Mouse (Mus musculus): ENCODE results near the gene Podxl. TPM values are rescaled to one million over a fixed set of nuclear protein-coding genes. Genes with fewer than 3 reads are reported as not detected.

Gene Podxl
- 7.8 and 8.1 TPM in 2 replicates for polyA plus RNA-seq (2015; fragmentation: Nextera tagmentation; extraction: Ambion mirVana)

GRCm38 (mm10) chr6:31563235-31564181, at the start of gene Podxl:
Podxl (minus strand) TSS chr6:31563981.
- ATAC-seq (ENCODE audit: insufficient number of reproducible peaks, low FRiP score, low TSS enrichment, low read depth), result peak; percentile 79; the same call in 1 of the 2 replicates
- H3K4me2 ChIP-seq, result peak within 1 kb of the TSS; percentile 97
- peak within 1 kb of the TSS; percentile 45 for H3K9ac ChIP-seq
- under 1% methylated on average over 81 of the region's 91 CpGs for WGBS
- H3K9me3 ChIP-seq, result no peaks in the 10 kb centered on the region
- peaks cover 32% of the 10 kb centered on the region for H3K4me1 ChIP-seq
- no peak within 1 kb of the TSS for H3K27ac ChIP-seq
- H3K36me3 ChIP-seq, result no peaks in the 10 kb centered on the region
- peaks cover 77% of the 10 kb centered on the region for H3K27me3 ChIP-seq
- H3K4me3 ChIP-seq, result peak within 1 kb of the TSS; percentile 59

- 72% methylated on average over 17 of the region's 17 CpGs for WGBS
- no peaks in the 10 kb centered on the region for H3K36me3 ChIP-seq
- H3K4me1 ChIP-seq, result 0 out of 2 replicates have a peak, but pooled peaks cover 5% of the 10 kb centered on the region
- H3K9me3 ChIP-seq, result no peaks in the 10 kb centered on the region
- H3K27me3 ChIP-seq, result no peaks in the 10 kb centered on the region
- ATAC-seq (ENCODE audit: insufficient number of reproducible peaks, low FRiP score, low TSS enrichment, low read depth), result no peak
- no peak overlapping the region for H3K4me2 ChIP-seq
- no peak overlapping the region for H3K9ac ChIP-seq
- no peak overlapping the region for H3K27ac ChIP-seq
- no peak overlapping the region for H3K4me3 ChIP-seq
Observed at GRCm38 (mm10) chr6:31612560-31613270, 48.9 kb upstream of the Podxl start.

GRCm38 (mm10) chr6:31606429-31606828, 42.6 kb upstream of the Podxl start:
- no peak for ATAC-seq (ENCODE audit: insufficient number of reproducible peaks, low FRiP score, low TSS enrichment, low read depth)
- Histone ChIP-seq H3K27ac (no peak overlapping the region), H3K36me3 (no peaks in the 10 kb centered on the region), H3K9ac (no peak overlapping the region), H3K4me2 (no peak overlapping the region), H3K27me3 (no peaks in the 10 kb centered on the region), H3K9me3 (no peaks in the 10 kb centered on the region), H3K4me3 (no peak overlapping the region), H3K4me1 (0 out of 2 replicates have a peak, but pooled peaks cover 3% of the 10 kb centered on the region)
- WGBS, result 70% methylated on average over 4 of the region's 4 CpGs

- H3K27ac ChIP-seq, result peak overlapping the region; percentile 54; the same call in 1 of the 2 replicates
- peak; percentile 32; the same call in 1 of the 2 replicates for ATAC-seq (ENCODE audit: insufficient number of reproducible peaks, low FRiP score, low TSS enrichment, low read depth)
- H3K36me3 ChIP-seq, result no peaks in the 10 kb centered on the region
- H3K27me3 ChIP-seq, result no peaks in the 10 kb centered on the region
- WGBS, result 78% methylated on average over 7 of the region's 7 CpGs
- no peak overlapping the region for H3K9ac ChIP-seq
- peaks cover 12% of the 10 kb centered on the region for H3K4me1 ChIP-seq
- H3K4me2 ChIP-seq, result no peak overlapping the region
- no peak overlapping the region for H3K4me3 ChIP-seq
- no peaks in the 10 kb centered on the region for H3K9me3 ChIP-seq
Observed at GRCm38 (mm10) chr6:31604629-31605265, 41.0 kb upstream of the Podxl start.

GRCm38 (mm10) chr6:31602489-31602888, 38.7 kb upstream of the Podxl start:
- no peak overlapping the region for H3K4me3 ChIP-seq
- no peaks in the 10 kb centered on the region for H3K9me3 ChIP-seq
- H3K4me1 ChIP-seq, result peaks cover 13% of the 10 kb centered on the region
- H3K36me3 ChIP-seq, result no peaks in the 10 kb centered on the region
- ATAC-seq (ENCODE audit: insufficient number of reproducible peaks, low FRiP score, low TSS enrichment, low read depth), result no peak
- no peaks in the 10 kb centered on the region for H3K27me3 ChIP-seq
- no peak overlapping the region for H3K27ac ChIP-seq
- no peak overlapping the region for H3K9ac ChIP-seq
- WGBS, result 79% methylated on average over 4 of the region's 4 CpGs
- H3K4me2 ChIP-seq, result no peak overlapping the region

GRCm38 (mm10) chr6:31601131-31601530, 37.4 kb upstream of the Podxl start:
- no peak for ATAC-seq (ENCODE audit: insufficient number of reproducible peaks, low FRiP score, low TSS enrichment, low read depth)
- Histone ChIP-seq H3K4me3 (no peak overlapping the region), H3K27ac (no peak overlapping the region), H3K4me1 (peaks cover 24% of the 10 kb centered on the region), H3K4me2 (no peak overlapping the region), H3K27me3 (no peaks in the 10 kb centered on the region), H3K36me3 (no peaks in the 10 kb centered on the region), H3K9ac (no peak overlapping the region), H3K9me3 (no peaks in the 10 kb centered on the region)
- 18% methylated on average over 3 of the region's 3 CpGs for WGBS

- Histone ChIP-seq H3K4me1 (peaks cover 24% of the 10 kb centered on the region), H3K9me3 (no peaks in the 10 kb centered on the region), H3K27ac (no peak overlapping the region), H3K4me2 (no peak overlapping the region), H3K36me3 (no peaks in the 10 kb centered on the region), H3K4me3 (no peak overlapping the region), H3K27me3 (no peaks in the 10 kb centered on the region), H3K9ac (no peak overlapping the region)
- 24% methylated on average over 3 of the region's 3 CpGs for WGBS
- no peak for ATAC-seq (ENCODE audit: insufficient number of reproducible peaks, low FRiP score, low TSS enrichment, low read depth)
Observed at GRCm38 (mm10) chr6:31599863-31600262, 36.1 kb upstream of the Podxl start.

GRCm38 (mm10) chr6:31598349-31598911, 34.6 kb upstream of the Podxl start:
- WGBS, result 70% methylated on average over 6 of the region's 6 CpGs
- no peak overlapping the region for H3K9ac ChIP-seq
- H3K9me3 ChIP-seq, result no peaks in the 10 kb centered on the region
- no peak for ATAC-seq (ENCODE audit: insufficient number of reproducible peaks, low FRiP score, low TSS enrichment, low read depth)
- H3K27me3 ChIP-seq, result no peaks in the 10 kb centered on the region
- H3K4me1 ChIP-seq, result peaks cover 24% of the 10 kb centered on the region
- no peaks in the 10 kb centered on the region for H3K36me3 ChIP-seq
- H3K4me2 ChIP-seq, result no peak overlapping the region
- H3K27ac ChIP-seq, result no peak overlapping the region
- H3K4me3 ChIP-seq, result no peak overlapping the region

- Histone ChIP-seq H3K9me3 (no peaks in the 10 kb centered on the region), H3K4me3 (no peak overlapping the region), H3K36me3 (no peaks in the 10 kb centered on the region), H3K9ac (no peak overlapping the region), H3K4me1 (peaks cover 28% of the 10 kb centered on the region), H3K27me3 (no peaks in the 10 kb centered on the region), H3K27ac (peak overlapping the region; percentile 8; the same call in 1 of the 2 replicates), H3K4me2 (no peak overlapping the region)
- 46% methylated on average over 4 of the region's 4 CpGs for WGBS
- ATAC-seq (ENCODE audit: insufficient number of reproducible peaks, low FRiP score, low TSS enrichment, low read depth), result no peak
Observed at GRCm38 (mm10) chr6:31597136-31597460, 33.3 kb upstream of the Podxl start.

- H3K4me3 ChIP-seq, result no peak overlapping the region
- ATAC-seq (ENCODE audit: insufficient number of reproducible peaks, low FRiP score, low TSS enrichment, low read depth), result 0 out of 2 replicates have a peak, but pooled peaks have one; percentile 42
- 35% methylated on average over 20 of the region's 20 CpGs for WGBS
- no peaks in the 10 kb centered on the region for H3K27me3 ChIP-seq
- H3K27ac ChIP-seq, result peak overlapping the region; percentile 8; the same call in 1 of the 2 replicates
- H3K4me1 ChIP-seq, result peaks cover 25% of the 10 kb centered on the region
- no peaks in the 10 kb centered on the region for H3K9me3 ChIP-seq
- no peak overlapping the region for H3K4me2 ChIP-seq
- H3K9ac ChIP-seq, result no peak overlapping the region
- H3K36me3 ChIP-seq, result no peaks in the 10 kb centered on the region
Observed at GRCm38 (mm10) chr6:31596346-31597135, 32.8 kb upstream of the Podxl start.

All from limb, embryonic 15.5 days (tissue).